Mouse (Mus musculus): ENCODE data around the gene Odf3l2. TPM values are rescaled to one million over a fixed set of nuclear protein-coding genes. Genes with fewer than 3 reads are reported as not detected.

Odf3l2 gene
- total RNA-seq, 1 experiment from 2014 or later, result not detected

DNA sequence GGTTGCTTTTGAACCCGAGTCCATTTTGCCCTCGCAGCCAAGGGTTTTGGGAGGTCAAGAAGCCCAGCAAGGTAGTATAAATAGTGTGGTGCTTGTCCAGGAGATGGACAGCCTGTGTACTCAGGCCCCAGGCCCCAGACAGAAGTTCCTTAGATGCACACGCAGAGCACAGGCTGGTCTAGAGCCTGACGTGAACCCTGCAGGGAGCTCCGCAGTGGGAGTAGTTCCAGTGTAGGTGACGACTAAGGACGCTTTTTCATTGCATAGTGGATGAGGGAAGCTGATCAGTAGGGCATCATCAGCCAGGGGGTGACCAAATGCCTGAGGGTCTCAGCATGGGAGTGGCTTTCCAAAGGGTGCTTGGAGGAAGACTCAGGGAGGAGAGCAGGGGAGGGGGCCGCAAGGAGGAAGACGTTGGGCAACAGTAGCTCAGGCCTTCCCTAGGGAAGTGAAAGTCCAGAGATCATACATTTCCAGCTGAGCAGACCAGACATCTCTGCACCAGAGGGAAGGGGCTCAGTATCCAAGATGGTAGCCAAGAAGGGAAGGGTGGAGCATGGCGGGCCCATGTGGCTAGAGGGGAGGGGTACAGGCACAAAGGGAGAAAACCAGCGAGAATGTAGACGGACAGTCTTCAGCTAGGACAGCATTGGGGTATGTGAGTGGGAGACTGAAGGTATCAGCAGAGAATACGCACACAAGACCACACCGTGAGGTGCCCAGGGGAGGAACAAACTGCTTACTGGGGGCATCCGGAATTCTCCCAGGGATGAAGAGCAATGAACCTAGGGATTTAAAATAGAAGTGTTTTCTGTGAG is 24.7 kb upstream of the Odf3l2 start:
- DNase-seq, result no peak

DNA sequence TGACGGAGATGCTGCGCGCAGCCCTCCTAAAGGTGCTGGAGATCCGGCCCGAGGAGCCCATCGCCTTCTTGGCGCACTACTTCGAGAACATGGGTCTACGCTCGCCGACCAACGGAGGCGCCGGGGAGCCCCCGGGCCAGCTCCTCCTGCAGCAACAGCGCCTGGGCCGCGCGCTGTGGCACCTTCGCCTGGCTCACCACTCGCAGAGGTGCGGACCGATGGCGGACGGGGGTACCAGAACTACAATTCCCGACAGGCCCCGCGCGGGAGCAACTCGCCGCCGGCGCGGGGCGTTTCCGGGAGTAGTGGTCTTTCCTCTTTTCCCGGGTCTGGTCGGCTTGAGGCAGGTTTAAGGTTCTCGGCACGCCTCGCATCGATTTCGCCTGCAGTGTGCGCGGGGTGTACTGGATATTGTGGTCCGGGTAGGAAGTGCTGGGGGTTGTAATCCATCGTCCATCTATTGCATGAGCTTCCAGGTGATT is 24.1 kb upstream of the Odf3l2 start:
- DNase-seq, result peak; percentile 83

DNA sequence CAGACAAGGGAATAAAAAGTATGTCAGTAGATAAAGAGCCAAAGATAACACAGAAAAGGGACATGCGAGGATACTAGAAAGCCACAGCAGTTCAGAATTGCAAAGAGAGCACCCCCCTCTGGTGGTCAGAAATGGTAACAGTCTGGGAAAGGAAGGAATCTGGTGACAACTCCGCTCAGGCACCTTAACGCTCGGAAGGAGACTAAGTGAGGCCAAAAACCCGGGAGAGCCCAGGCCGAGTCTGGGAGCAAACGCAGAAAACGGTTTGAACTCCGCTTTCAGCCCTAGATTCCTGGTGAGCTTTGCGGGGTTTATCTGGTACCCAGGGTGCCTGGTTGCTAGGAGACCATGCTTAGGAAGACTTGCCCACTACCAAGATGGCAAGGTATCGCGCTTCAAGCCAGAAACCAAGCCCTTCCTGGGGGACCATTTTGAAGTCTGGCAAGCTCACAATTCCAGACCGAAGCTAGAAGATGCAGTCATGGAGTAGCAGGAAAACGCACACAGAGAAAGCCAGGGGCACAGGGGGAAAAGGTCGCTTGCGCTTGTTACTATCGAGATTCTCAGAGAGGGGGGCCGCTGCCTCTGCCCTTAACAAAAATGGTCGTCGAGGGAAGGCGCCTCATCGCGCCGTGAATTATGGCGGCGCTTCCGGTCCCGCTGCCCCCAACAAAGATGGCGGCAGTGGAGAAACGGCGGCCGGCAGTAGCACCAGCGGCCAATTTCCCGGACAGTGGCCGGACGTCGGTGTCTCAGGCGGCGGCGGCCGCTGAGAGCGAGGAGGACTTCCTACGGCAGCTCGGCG is 23.4 kb upstream of the Odf3l2 start, which contains the start of gene Tpgs1:
Tpgs1 (plus strand) TSS at position 599 of the 805 bp plus-strand sequence.
- peak; percentile 91 for DNase-seq

DNA sequence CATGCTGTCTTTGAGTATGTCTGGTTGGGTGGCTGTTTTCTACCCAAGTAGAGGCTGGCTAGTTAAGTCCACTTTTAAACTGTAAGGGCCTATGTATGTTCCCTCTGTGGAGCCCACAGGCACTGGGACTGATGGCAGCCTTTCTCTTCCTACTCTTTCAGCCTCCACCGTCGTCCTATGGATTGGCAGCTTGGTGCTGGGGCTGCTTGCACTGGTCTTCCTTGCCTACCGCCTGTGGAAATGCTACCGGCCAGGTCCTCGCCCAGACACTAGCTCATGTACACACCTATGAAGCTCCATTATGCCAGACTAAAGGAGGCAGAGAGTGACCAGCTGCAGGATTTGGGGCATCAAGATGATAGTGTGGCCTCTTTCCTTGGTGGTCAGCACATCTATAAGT is 22.5 kb upstream of the Odf3l2 start:
- no peak for DNase-seq

DNA sequence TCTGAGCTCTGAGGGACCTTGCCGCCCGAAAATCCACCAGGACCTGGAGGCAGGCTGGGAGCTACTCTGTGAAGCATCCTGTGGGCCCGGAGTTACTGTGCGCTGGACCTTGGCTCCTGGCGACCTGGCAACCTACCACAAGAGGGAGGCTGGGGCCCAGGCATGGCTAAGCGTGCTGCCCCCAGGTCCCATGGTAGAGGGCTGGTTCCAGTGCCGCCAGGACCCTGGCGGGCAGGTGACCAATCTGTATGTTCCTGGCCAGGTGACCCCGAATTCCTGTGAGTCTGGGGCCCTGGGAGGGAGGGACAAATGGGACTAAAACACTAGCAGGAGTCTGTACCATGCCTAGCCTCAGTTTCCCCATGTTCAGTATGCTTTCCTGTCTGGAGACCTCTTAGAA is 21.0 kb upstream of the Odf3l2 start:
- no peak for DNase-seq

DNA sequence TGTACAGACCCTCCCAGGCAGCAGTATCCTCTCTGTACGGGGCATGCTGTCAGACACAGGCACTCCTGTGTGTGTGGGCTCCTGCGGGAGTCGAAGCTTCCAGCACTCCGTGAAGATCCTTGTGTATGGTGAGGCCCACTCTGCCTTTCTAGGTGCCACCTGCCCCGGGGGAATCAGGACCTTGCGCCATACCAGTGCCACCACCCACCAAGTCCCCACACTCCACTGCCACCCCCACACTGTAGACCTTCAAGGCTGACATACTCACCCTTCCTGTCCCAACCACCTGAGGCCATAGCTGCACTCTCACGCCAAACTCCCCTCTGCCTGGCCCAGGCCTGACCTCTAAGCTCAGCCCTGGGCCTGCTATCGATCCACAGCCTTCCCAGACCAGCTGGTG is 19.5 kb upstream of the Odf3l2 start:
- DNase-seq, result no peak

DNA sequence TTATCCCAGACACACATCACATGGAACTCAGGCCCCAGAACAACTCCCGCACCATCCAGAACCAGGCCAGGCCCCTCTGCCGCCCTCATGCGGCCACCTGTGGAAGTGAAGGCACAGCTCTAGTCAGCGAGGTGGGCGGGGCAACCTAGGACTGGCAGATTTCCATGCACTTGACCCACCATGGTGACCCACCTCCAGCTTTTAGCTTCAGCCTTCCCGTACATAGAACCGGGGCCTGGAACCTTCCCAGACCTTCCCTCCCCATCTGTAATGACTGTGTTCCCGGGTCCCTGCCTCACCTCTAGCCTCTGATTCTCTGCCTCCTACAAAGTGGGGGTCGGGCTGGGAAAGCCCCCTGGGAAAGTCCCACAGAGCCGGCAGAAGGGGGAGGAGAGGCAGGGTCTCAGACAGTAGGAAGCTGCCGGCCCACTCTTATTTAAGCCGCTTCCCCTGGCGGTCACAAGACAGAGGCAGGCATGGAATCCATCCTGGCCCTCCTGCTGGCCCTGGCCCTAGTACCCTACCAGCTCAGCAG is 18.7 kb upstream of the Odf3l2 start, which contains the start of gene Madcam1:
Madcam1 (plus strand) TSS at position 429 of the 535 bp plus-strand sequence.
- peak; percentile 76 for DNase-seq

DNA sequence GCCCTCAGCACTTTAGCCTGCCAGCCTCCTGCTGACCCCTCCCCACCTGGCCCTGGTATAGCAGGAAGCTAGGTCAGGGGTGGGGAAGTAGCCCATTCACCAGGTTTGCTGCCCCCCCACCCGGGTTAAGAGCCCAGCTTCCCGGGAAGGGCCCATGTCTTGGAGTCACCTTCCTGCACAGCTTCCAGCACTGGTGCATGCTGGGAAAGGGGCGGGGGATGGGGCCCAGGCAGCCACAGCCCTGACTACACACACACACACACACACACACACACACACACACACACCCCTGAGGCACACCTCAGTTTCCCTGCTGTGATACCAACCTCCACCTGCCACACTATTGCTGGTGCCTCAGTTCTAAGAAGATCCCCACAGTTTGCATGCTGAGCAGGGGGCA is 16.3 kb upstream of the Odf3l2 start:
- DNase-seq, result no peak

DNA sequence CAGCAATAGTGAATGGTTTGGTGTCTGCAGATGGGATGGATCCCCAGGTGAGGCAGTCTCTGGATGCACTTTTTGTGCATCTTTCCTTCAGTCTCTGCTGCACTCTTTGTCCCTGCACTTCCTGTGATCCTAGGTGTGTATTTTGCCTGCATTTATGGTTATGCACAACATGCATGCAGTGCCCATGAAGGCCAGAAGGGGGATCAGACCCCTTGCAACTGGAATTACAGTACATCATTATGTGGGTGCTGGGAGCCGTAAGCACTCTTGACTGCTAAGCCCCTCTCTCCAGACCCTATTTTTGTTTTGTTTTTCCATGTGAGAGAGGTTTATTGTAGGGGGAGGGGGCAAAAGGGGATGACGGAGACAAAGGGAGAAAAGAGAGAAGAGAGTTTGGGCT is 14.8 kb upstream of the Odf3l2 start:
- DNase-seq, result no peak

DNA sequence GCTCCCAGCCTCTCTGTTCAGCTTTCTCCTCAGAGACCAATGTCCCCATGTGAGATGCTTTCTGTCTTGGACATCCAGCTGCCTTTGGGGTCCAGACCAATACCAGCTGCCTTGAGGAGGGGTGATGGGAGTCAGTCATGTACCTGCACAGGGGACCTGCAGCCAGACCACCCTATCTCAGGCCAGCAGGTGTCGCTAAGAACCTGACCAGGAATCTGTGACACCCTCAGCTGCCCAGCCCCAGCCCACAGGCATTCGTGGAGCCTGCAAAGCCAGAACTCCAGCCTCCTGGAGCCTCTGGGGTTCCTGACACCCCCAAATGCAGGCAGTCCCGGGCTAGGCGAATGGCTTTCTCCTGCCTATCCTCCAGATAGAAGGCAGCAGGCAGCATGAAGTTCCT is 13.3 kb upstream of the Odf3l2 start:
- DNase-seq, result no peak

DNA sequence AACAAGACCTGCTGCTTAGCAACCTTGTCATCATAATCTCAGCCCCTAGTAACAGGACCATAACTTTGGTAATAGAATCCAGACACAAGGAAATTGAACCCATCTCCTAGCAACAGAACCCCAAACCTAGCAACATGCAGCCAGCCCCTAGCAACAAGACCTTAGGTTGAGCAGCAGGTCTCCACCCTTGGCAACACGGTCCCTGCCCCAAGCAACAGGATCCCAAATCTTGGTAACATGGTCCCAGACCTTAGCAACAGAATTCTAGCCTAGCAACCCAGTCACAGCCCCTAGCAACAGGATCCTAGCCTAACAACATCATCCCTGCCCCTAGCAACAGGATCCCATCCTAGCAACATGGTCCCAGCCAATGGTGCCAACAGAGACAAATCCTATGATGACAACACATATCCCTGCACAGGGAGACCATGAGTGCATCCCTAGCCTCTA is 9.4 kb upstream of the Odf3l2 start:
- DNase-seq, result no peak

DNA sequence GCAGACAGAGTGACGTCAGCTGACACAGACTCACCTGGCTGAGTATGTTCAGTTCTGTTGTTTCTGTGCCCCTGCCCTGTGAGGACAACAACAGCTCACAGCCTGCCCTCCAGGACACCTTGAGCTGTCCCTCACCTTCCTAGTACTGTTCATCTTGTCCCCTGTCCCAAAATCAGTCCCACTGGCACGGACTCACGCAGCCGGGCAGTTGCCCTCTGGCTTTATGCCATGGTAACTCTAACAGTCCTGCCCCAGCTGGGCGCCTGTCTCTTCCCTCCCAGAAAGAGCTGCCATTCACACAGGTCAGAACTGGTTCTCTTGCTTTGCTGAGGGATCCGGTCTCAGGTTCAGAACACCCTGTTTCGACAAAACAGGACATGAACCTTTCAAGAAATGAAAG is 7.3 kb upstream of the Odf3l2 start:
- DNase-seq, result no peak

DNA sequence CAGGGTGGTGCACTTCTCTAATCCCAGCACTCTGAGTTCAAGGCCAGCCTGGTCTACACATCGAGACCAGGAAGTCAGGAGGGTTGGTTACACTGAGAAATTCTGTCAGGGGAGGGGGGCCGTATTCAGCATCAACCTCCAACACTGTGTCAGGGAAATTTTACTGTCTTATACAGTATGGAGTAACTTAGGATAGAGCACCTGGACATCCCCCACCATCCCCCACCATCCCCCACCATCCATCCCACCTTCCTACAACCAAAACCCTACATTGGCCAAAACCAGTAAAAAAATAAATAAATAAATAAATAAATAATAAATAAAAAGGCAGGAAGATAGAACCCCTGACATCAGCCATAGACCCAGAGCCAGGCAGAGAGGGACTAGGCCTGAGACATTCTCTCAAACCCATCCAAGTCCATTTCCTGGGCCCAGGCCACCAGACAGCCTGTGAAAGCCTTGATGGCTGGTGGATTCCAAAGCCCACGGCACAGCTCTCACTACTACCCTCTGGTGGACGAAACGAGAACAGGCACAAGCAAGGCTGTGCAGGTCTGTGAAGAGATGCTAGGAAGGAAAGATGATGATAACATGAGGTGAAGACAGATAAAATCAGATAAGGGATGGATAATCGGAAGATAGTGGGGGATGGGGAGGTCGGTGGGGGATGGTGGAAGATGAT is 3.7 kb upstream of the Odf3l2 start:
- DNase-seq, result peak; percentile 79

DNA sequence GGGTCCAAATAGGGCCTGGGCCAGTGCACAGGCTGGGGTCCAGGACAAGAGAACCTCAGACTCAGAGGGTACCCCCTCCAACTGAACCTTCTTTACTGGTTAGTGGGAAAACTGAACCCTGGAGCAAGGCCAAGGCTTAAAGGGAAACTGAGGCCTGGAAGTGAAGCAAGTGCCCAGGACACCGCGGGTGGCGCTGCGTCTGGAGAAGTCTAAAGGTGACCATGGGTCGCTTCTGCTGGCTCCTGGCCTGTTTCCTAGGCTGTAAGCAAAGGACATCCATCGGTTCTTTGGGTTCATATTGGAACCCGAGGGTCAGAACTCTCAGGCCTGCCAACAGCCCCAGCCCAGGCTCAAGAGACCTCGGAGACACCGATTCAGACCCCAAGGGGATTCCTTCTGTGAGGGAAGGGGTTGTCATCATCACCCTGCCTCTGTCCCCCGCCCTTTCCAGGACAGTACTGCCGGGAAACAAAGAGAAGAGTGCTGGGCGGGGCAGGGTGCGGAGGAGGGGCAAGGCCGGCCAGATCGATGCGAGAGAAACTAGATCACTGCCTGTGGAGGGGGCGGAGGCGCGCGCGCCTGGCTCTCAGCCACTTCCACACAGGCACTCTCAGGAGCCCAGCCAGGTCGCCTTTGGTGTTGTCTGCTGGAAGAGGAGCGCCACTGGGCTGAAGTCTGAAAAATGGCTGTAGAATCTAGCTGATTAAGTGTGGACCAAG is 6.9 kb downstream of the Odf3l2 start:
- peak; percentile 57 for DNase-seq

DNA sequence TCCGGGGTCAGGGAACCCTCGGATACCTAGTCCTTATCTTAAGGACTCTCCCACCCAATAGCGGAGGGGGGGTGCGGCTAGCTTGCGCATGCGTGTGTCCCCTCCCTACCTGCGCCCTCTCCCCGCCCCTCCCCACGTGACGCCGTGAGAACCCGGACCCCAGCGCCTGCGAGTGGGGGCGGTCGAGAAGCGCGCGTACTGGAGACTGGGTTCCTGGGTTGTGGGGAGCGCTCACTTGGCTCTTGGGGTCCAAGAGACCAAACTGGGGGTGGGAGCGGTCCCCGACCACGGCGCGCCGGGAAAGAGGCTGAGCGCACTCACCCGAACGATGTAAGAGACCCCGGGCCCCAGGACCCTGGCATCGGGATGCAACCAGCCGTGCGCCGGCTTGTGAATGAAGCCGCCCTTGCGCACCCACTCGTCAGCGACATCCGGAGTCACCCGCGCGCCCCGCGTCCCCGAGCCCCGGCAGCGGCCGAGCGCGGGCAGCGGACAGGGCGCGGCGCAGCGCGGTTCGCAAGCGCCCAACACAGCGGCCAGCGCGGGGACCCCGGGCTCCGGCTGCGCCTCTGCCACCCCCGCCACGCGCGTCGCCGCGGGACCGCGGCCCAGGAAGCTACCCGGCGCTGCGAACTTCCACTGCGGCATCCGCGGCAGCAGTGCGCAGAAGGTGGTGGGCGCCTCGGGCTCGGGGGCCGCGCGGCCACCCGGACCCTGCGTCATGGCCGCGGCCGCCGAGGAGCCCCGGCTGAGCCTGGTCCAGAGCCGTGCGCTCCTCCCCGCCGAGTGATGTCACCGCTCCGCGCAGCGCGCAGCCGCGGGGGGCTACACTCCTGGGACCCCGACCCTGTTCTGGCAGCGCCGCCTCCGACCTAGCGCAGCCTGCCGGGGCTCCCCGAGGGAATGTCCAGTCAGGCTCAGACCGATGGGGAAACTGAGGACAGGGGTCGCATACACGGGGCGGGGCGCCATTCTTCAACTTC is 8.1 kb downstream of the Odf3l2 start, which contains the start of gene Shc2:
Shc2 (minus strand) TSS at position 791 of the 983 bp plus-strand sequence.
- DNase-seq, result peak; percentile 49

DNA sequence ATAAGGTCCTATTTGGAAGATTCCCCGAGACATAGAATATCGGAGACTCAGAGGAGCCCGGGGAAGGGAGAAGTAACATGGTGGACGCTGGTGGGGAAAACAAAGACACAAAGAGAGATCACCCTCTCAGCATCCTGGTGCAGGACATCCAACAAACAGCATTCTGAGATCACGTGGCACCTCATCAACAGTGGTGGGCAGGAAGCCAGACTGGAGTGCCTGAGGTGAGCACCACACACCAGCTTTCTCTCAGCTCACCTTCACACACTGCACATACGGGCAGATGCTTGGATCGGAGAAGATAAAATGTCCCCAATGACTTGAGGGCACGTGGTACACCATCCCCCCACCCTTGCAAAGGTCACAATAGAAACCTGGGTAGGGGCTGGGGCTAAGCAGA is 9.3 kb downstream of the Odf3l2 start:
- no peak for DNase-seq

DNA sequence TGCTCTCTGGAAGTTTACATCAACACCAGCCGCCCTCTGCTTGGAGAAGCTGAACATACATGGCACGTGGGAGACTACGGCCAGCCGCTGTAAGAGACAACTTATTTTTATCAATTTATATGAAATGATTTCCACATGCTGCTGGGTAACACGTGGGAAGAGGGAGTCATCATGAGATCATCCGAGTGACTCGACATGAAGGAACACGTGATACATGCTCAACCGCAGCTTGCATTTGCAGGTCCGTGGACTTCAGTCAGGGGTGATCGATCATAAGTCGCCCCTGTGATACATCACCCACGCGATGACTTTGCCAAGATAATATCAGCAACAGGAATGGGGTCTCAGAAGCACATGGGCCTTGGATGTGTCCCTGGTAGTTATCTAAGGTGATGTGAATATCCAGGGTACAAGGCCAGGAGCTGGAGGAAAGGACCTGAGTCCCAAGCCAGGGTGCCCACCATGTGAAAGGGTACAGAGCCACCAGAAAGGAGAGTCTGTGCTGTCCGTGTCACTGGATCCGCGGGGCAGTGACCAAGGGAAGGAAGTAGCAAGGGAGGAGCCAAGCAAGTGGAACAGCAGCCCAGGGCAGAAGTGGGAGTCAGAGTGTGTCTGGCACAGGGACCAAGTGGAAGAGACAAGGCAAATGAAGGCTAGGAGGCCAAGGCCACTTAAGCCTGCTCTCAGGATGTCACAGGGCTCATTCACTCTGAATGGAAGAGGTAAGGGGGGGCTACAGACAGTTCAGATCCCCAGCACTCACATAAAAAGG is 12.3 kb downstream of the Odf3l2 start:
- DNase-seq, result peak; percentile 42

DNA sequence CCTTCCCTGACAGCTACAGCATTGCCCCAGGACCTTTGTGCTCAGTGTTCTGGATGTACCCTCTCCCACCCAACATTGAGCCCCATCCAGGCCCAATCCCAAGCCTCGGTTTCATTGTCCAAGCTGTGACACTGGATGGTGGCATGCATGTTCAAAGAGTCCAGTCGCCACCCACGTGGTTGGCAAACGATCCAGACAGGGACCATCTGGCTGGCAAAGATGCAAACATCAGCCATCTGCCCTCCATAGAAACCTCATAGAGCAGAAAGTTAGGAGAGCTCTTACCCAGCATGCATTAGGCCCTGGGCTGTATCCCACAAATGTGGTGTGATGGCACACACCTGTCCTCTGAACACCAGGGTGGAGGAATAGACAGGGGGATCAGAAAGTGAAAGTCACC is 14.1 kb downstream of the Odf3l2 start:
- DNase-seq, result no peak

DNA sequence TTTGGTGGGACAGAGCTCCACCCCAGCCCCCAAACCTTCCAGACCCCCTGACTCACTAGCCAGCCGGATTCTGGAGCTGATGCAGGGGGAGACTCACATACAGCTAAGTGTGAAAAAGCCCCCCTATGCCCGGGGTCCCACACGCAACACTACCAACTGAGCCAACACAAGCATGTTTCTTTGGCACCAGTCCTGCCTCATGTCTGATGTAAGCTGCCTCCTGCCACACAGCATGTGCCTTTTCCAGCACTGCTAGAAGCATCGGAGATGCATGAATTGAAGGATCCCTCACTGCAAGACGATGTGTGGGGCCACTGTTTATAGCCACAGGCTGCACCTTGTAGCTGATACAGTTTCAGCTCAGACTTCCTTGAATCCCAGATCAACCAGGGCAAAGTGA is 17.2 kb downstream of the Odf3l2 start:
- DNase-seq, result no peak

Data from adrenal gland, postnatal 14 days (tissue).